Mouse (Mus musculus): Measurements from ENCODE around the gene Siah1b. TPM values are rescaled to one million over a fixed set of nuclear protein-coding genes. Genes with fewer than 3 reads are reported as not detected.

The Siah1b gene
- 16.9 and 18.1 TPM in 2 replicates for polyA plus RNA-seq (2015; fragmentation: Nextera tagmentation; extraction: Ambion mirVana)

DNA sequence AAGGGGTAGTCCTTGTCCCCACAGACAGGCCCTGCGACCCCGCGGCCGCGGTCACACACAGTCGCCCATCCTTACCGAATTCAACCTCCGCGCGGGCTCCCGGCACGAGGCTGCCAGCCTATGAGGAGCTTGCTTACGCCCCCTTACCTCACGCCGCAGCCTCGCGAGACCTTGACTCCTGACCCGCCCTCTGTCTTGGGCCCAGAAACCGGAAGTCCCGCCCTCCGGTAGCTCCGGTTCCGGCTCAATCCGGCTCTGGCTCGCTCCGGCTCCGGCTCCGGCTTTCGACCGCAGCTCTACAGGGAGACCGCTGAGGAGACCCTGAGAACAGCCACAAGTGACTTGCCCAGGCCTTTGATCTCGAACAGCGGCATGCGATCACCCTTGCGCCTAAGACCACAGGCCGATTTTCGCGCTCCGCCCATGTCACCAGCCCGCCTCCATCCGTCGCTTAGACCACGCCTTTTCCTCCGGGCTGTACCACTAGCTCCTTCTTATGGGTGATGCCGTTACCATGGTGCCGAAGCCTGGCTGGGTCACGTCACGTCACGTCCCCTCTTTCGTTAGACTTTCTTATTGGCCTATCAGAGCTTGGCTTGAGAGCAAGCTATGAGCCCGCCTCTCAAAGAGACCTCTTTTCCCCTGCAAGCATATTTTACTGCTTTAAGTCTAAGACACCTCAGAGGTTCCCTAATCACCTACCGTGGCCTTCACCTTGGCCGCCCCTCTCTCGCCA, at the start of gene Siah1b:
Siah1b (minus strand) TSS at position 454 of the 736 bp plus-strand sequence.
- Histone ChIP-seq H3K36me3 (ENCODE audit: control insufficient read depth, insufficient read depth, low read length) (no peaks in the 10 kb centered on the region), H3K4me2 (ENCODE audit: low read length) (peak within 1 kb of the TSS; percentile 81), H3K27ac (ENCODE audit: low read depth, low read length) (peak within 1 kb of the TSS; percentile 90), H3K4me1 (ENCODE audit: control insufficient read depth, insufficient read depth, low read depth, low read length) (no peaks in the 10 kb centered on the region), H3K4me3 (ENCODE audit: low read length) (peak within 1 kb of the TSS; percentile 57), H3K9ac (ENCODE audit: low read depth, low read length) (peak within 1 kb of the TSS; percentile 76), H3K9me3 (ENCODE audit: control insufficient read depth, low read length) (no peaks in the 10 kb centered on the region), H3K27me3 (replicated peaks; ENCODE audit: control insufficient read depth, insufficient read depth, low read length) (no peaks in the 10 kb centered on the region)
- WGBS: 21% methylated on average over 54 of the region's 54 CpGs
- peak; percentile 99 for ATAC-seq

- Histone ChIP-seq H3K4me1 (ENCODE audit: control insufficient read depth, insufficient read depth, low read depth, low read length) (no peaks in the 10 kb centered on the region), H3K27me3 (replicated peaks; ENCODE audit: control insufficient read depth, insufficient read depth, low read length) (no peaks in the 10 kb centered on the region), H3K4me3 (ENCODE audit: low read length) (no peak overlapping the region), H3K4me2 (ENCODE audit: low read length) (no peak overlapping the region), H3K9me3 (ENCODE audit: control insufficient read depth, low read length) (no peaks in the 10 kb centered on the region), H3K27ac (ENCODE audit: low read depth, low read length) (no peak overlapping the region), H3K36me3 (ENCODE audit: control insufficient read depth, insufficient read depth, low read length) (no peaks in the 10 kb centered on the region), H3K9ac (ENCODE audit: low read depth, low read length) (no peak overlapping the region)
- ATAC-seq: no peak
- 88% methylated on average over 3 of the region's 3 CpGs for WGBS
Measured at GRCm38 (mm10) chrX:164123942-164124341, 47.6 kb upstream of the Siah1b start.

GRCm38 (mm10) chrX:164113744-164114143, 37.5 kb upstream of the Siah1b start:
- no peaks in the 10 kb centered on the region for H3K36me3 ChIP-seq (ENCODE audit: control insufficient read depth, insufficient read depth, low read length)
- H3K4me1 ChIP-seq (ENCODE audit: control insufficient read depth, insufficient read depth, low read depth, low read length): no peaks in the 10 kb centered on the region
- no peaks in the 10 kb centered on the region for H3K27me3 ChIP-seq (replicated peaks; ENCODE audit: control insufficient read depth, insufficient read depth, low read length)
- no peak overlapping the region for H3K27ac ChIP-seq (ENCODE audit: low read depth, low read length)
- WGBS: 94% methylated on average over 6 of the region's 6 CpGs
- H3K9ac ChIP-seq (ENCODE audit: low read depth, low read length): no peak overlapping the region
- no peak for ATAC-seq
- H3K4me2 ChIP-seq (ENCODE audit: low read length): no peak overlapping the region
- no peaks in the 10 kb centered on the region for H3K9me3 ChIP-seq (ENCODE audit: control insufficient read depth, low read length)
- no peak overlapping the region for H3K4me3 ChIP-seq (ENCODE audit: low read length)

GRCm38 (mm10) chrX:164111146-164111545, 34.9 kb upstream of the Siah1b start:
- no peak overlapping the region for H3K27ac ChIP-seq (ENCODE audit: low read depth, low read length)
- H3K4me3 ChIP-seq (ENCODE audit: low read length): no peak overlapping the region
- H3K9ac ChIP-seq (ENCODE audit: low read depth, low read length): no peak overlapping the region
- no peaks in the 10 kb centered on the region for H3K9me3 ChIP-seq (ENCODE audit: control insufficient read depth, low read length)
- H3K4me2 ChIP-seq (ENCODE audit: low read length): no peak overlapping the region
- H3K4me1 ChIP-seq (ENCODE audit: control insufficient read depth, insufficient read depth, low read depth, low read length): no peaks in the 10 kb centered on the region
- ATAC-seq: no peak
- no peaks in the 10 kb centered on the region for H3K36me3 ChIP-seq (ENCODE audit: control insufficient read depth, insufficient read depth, low read length)
- whole genome bisulfite sequencing: 88% methylated on average over 3 of the region's 3 CpGs
- no peaks in the 10 kb centered on the region for H3K27me3 ChIP-seq (replicated peaks; ENCODE audit: control insufficient read depth, insufficient read depth, low read length)

GRCm38 (mm10) chrX:164102656-164103055, 26.4 kb upstream of the Siah1b start:
- no peaks in the 10 kb centered on the region for H3K36me3 ChIP-seq (ENCODE audit: control insufficient read depth, insufficient read depth, low read length)
- ATAC-seq: no peak

DNA sequence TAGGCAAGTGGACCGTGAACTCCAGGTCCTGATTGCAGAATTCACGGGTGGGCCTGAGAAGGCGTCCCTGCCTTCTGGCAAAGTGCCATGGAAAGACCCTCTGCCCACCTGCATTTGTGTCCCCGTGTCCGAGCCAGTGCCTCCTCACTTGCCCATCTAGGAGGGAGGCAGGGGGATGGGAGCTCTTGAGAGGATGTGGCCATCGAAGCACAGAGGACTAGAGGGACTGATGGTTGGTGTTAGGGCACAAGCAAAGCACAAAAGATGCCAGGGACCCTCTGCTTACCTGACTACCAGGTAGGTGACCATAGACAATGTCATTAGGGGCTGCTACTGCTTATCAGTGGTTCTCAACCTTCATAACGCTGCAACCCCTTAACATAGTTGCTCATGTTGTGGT, 25.9 kb upstream of the Siah1b start:
- Histone ChIP-seq H3K27ac (ENCODE audit: low read depth, low read length) (no peak overlapping the region), H3K4me1 (ENCODE audit: control insufficient read depth, insufficient read depth, low read depth, low read length) (no peaks in the 10 kb centered on the region), H3K9ac (ENCODE audit: low read depth, low read length) (no peak overlapping the region), H3K4me3 (ENCODE audit: low read length) (no peak overlapping the region), H3K36me3 (ENCODE audit: control insufficient read depth, insufficient read depth, low read length) (no peaks in the 10 kb centered on the region), H3K27me3 (replicated peaks; ENCODE audit: control insufficient read depth, insufficient read depth, low read length) (no peaks in the 10 kb centered on the region), H3K4me2 (ENCODE audit: low read length) (no peak overlapping the region), H3K9me3 (ENCODE audit: control insufficient read depth, low read length) (no peaks in the 10 kb centered on the region)
- 87% methylated on average over 7 of the region's 7 CpGs for WGBS
- no peak for ATAC-seq

More at GRCm38 (mm10) chrX:164102656-164103055, 26.4 kb upstream of the Siah1b start:
- Histone ChIP-seq H3K4me2 (ENCODE audit: low read length) (no peak overlapping the region), H3K27ac (ENCODE audit: low read depth, low read length) (no peak overlapping the region), H3K4me3 (ENCODE audit: low read length) (no peak overlapping the region), H3K9me3 (ENCODE audit: control insufficient read depth, low read length) (no peaks in the 10 kb centered on the region), H3K9ac (ENCODE audit: low read depth, low read length) (no peak overlapping the region), H3K27me3 (replicated peaks; ENCODE audit: control insufficient read depth, insufficient read depth, low read length) (no peaks in the 10 kb centered on the region), H3K4me1 (ENCODE audit: control insufficient read depth, insufficient read depth, low read depth, low read length) (no peaks in the 10 kb centered on the region)
- 70% methylated on average over 6 of the region's 6 CpGs for WGBS

GRCm38 (mm10) chrX:164101483-164101882, 25.2 kb upstream of the Siah1b start:
- no peak overlapping the region for H3K27ac ChIP-seq (ENCODE audit: low read depth, low read length)
- no peak overlapping the region for H3K4me3 ChIP-seq (ENCODE audit: low read length)
- H3K9ac ChIP-seq (ENCODE audit: low read depth, low read length): no peak overlapping the region
- H3K9me3 ChIP-seq (ENCODE audit: control insufficient read depth, low read length): no peaks in the 10 kb centered on the region
- no peaks in the 10 kb centered on the region for H3K4me1 ChIP-seq (ENCODE audit: control insufficient read depth, insufficient read depth, low read depth, low read length)
- no peaks in the 10 kb centered on the region for H3K27me3 ChIP-seq (replicated peaks; ENCODE audit: control insufficient read depth, insufficient read depth, low read length)
- ATAC-seq: no peak
- H3K36me3 ChIP-seq (ENCODE audit: control insufficient read depth, insufficient read depth, low read length): no peaks in the 10 kb centered on the region
- H3K4me2 ChIP-seq (ENCODE audit: low read length): no peak overlapping the region

DNA sequence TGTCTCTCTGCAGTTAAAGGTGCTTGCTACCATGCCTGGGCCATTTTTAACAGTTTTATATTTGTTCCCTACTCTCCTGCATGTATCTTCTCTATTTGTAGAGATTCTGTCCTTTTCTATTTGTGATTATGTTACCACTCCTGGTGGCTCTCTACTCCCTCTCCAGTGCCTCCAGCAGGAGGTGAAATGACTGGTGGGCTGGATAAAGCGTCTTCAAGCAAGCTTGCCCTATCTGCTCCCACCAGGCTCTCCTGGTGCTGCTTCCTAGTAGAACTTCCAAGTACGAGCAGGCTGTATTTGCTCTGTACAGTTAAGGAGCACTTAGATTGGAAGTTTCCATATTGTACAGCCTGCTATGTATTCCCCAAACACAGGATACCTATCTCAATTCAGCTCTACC, 19.5 kb upstream of the Siah1b start:
- Histone ChIP-seq H3K36me3 (ENCODE audit: control insufficient read depth, insufficient read depth, low read length) (no peaks in the 10 kb centered on the region), H3K9me3 (ENCODE audit: control insufficient read depth, low read length) (no peaks in the 10 kb centered on the region), H3K4me1 (ENCODE audit: control insufficient read depth, insufficient read depth, low read depth, low read length) (no peaks in the 10 kb centered on the region), H3K9ac (ENCODE audit: low read depth, low read length) (no peak overlapping the region), H3K4me3 (ENCODE audit: low read length) (no peak overlapping the region), H3K27me3 (replicated peaks; ENCODE audit: control insufficient read depth, insufficient read depth, low read length) (no peaks in the 10 kb centered on the region; the same call in 1 of the 2 replicates), H3K4me2 (ENCODE audit: low read length) (no peak overlapping the region), H3K27ac (ENCODE audit: low read depth, low read length) (no peak overlapping the region)
- WGBS: 71% methylated on average over 2 of the region's 2 CpGs
- no peak for ATAC-seq

DNA sequence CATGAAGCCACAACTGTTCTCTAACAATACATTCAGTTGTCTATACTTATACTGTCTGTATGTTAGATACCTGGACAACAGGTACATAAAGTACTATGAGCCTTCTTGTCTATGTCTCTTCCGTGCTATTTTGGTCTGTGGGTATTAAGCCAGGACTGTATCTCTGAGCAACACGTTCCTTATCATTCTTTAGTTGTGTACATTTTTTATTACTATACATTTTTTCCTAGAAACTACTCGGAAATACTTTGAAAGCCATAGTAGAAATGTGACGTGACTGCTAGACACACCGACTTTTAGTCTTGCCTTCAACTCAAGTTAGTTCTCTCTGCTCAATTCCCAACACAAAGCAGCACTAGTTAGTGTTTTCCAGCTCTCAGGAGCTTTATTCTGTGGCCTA, 17.1 kb upstream of the Siah1b start:
- no peak overlapping the region for H3K27ac ChIP-seq (ENCODE audit: low read depth, low read length)

More for the DNA sequence above, 17.1 kb upstream of the Siah1b start:
- Histone ChIP-seq H3K9me3 (ENCODE audit: control insufficient read depth, low read length) (no peaks in the 10 kb centered on the region), H3K36me3 (ENCODE audit: control insufficient read depth, insufficient read depth, low read length) (no peaks in the 10 kb centered on the region), H3K9ac (ENCODE audit: low read depth, low read length) (no peak overlapping the region), H3K4me3 (ENCODE audit: low read length) (no peak overlapping the region), H3K4me2 (ENCODE audit: low read length) (no peak overlapping the region), H3K4me1 (ENCODE audit: control insufficient read depth, insufficient read depth, low read depth, low read length) (no peaks in the 10 kb centered on the region), H3K27me3 (replicated peaks; ENCODE audit: control insufficient read depth, insufficient read depth, low read length) (peaks cover 2% of the 10 kb centered on the region)
- no peak for ATAC-seq
- 90% methylated on average over 5 of the region's 5 CpGs for WGBS

Data from hindbrain, embryonic 16.5 days (tissue).